Mouse (Mus musculus) neutrophil, adult 65 days (primary cell): ENCODE results near the gene Aqp2. TPM values are rescaled to one million over a fixed set of nuclear protein-coding genes. Genes with fewer than 3 reads are reported as not detected.

Source experiments
- total RNA-seq: library from RNA; stranded (reverse); gene quantifications from 2 replicates; pipeline ENCODE4 v1.2.4, GENCODE M21; 2023

Gene Aqp2
- not detected in 2 replicates for total RNA-seq

GRCm38 (mm10) chr15:99578802-99579485, at the start of gene Aqp2:
Aqp2 (plus strand) TSS chr15:99579055.

DNA sequence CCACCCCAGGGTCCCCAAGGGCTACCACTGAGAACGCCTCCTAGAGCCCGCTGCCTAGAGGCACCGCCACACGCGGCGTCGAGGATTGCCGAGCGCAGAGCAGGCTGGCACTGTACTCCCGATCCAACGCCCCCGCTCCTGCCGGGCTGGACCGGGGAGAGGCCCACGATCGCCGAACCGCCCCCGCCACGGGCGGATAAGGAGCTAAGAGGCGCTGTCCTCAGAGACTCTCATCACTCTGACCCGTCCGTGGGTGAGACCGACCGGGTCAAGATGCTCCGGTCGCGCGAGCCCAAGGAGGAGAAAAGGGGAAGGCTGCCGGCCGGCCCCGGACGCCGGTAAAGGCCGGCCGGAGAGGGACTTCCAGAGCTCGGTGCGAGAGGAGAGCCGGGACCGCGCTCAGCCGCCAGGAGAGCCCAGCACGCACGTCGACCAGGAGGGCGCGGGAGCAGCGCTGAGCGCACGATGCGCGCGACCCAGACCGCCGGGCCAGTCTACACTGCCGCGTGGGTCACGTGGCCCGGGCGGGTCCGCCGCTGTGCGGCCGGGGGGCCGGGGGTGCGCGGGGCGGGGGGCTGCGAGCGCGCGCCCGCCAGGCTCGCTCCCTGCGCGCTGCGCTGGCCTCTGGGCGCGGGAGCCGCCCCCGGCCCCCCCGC, 11.7 kb downstream of the Aqp2 start, which contains the start of gene Aqp5:
Aqp5 (plus strand) TSS at position 354 of the 656 bp plus-strand sequence.

GRCm38 (mm10) chr15:99600986-99601822, 22.3 kb downstream of the Aqp2 start, which contains the start of gene Aqp6:
Aqp6 (plus strand) TSS chr15:99601400.

Other genes starting within 250 kb of the Aqp2 start
- 62.7 and 87.7 TPM in 2 replicates for gene Fmnl3, start 208.6 kb upstream of the Aqp2 start, total RNA-seq
- gene Tmbim6, start 186.2 kb upstream of the Aqp2 start, total RNA-seq: 635 and 663 TPM in 2 replicates
- 1.0 and 3.3 TPM in 2 replicates for gene Nckap5l, start 121.3 kb upstream of the Aqp2 start, total RNA-seq
- 4.1 and 4.9 TPM in 2 replicates for gene Bcdin3d, start 104.3 kb upstream of the Aqp2 start, total RNA-seq
- 0.60 and 0.79 TPM in 2 replicates for gene Faim2, start 50.9 kb upstream of the Aqp2 start, total RNA-seq
- gene Aqp5, start 11.7 kb downstream of the Aqp2 start, total RNA-seq: not detected in 2 replicates
- not detected in 2 replicates for gene Aqp6, start 22.3 kb downstream of the Aqp2 start, total RNA-seq
- 68.7 and 70.9 TPM in 2 replicates for gene Racgap1, start 72.6 kb downstream of the Aqp2 start, total RNA-seq
- 0.28 TPM in 1 of 2 replicates, not detected in the other for gene Asic1, start 91.3 kb downstream of the Aqp2 start, total RNA-seq
- 18.8 and 19.3 TPM in 2 replicates for gene Smarcd1, start 123.1 kb downstream of the Aqp2 start, total RNA-seq
- 2.2 and 3.7 TPM in 2 replicates for gene Gm17349, start 126.4 kb downstream of the Aqp2 start, total RNA-seq
- 0.18 and 0.22 TPM in 2 replicates for gene Gpd1, start 138.5 kb downstream of the Aqp2 start, total RNA-seq
- gene Cox14, start 146.6 kb downstream of the Aqp2 start, total RNA-seq: 35.1 and 44.7 TPM in 2 replicates
- 25.3 and 30.6 TPM in 2 replicates for gene Cers5, start 193.8 kb downstream of the Aqp2 start, total RNA-seq